Mouse (Mus musculus): ENCODE measurements around the gene Tnfrsf25.

DNA sequence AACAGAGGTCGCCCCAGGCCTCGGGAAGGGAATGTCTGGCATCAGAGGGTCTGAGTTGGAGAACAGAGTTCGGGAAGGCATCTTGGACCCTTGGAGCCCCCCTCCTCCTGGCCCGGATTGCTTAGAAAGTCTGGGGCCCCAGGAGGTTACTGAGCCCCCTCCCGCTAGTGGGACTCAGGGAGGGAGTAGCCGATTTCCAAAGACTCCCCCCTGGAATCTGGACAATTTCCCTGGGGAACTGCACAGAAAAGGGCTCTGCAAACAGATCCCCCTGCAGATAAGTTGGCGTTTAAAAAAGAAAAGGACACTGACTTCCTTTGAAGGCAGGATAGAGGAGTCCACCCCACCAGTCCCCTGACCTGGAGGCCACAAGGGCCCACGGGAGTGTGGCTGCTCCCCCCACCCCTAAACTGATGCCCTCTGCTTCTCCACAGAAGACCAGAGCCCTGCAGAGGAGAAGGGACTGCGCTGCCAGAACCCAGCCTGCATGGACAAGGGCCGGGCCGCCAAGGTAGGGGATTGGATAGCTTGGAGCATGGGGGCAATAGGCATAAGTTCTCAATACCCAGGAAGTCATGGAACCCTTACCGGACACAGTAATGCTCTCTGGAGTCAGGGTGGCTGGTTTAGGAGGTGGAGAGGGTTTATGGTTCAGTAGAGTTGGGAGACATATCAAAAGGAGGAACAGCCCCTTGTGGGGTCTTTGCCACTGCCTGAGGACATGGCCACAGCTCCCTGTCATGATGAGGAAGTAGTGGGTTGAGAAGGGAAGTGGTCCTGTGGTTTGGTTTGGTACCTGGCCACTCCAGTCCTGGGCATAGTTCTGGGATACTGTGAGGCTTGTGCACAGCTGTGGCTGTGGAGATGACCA is 28.3 kb upstream of the Tnfrsf25 start:
- TF ChIP-seq POLR2A (IDR thresholded peaks at IDR 0.05; ENCODE audit: low read depth, low read length) (no peak), CTCF (IDR thresholded peaks at IDR 0.05; ENCODE audit: extremely low read depth, insufficient read length, insufficient replicate concordance, low read depth, low read length) (no peak)
